Mouse (Mus musculus): ENCODE measurements at regions not wholly inside any gene's neighbourhood (a gene's known extent, or its start where the extent isn't known, plus 50 kb on each side); places are given as distances from the start of the nearest gene placed in this dataset.

DNA sequence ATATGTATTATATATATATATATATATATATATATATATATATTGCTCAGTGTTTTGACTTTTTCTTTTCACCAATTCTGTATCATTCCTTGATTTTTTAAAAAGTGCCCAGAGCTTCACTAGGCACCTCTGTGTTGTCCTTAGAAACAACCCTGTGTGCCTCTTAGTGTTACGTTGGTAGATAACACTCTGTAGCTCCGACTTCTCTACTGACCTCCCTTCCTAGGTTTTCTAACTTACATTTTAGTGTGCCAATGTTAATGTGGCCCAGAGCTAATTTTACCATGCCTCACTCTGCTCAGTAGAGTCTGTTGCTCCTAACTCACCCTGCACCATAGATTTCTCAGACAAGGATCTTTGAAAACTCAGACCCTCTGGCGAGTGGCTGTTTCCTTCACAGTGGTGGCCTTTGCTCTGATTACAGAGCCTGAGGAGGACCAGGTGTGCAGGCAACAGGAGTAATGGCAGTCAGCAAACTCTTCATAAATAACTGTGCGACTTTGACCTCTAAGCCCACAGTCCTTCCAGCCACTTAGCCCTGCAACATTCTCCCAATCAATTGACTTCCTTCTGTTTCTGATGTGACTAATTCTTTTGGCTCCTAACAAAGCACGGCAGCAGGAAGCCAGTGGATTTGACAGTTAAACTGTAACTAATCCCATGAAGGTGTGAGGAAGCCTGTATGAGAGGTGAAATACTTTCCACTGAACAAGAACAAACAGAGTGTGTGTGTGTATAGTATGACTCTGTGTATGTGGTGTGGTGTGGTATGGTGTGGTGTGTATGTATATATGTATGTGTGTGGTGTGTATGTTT is 53.6 kb upstream of the Actr3 start:
- DNase-seq (ENCODE audit: low read depth): peak; percentile 56

DNA sequence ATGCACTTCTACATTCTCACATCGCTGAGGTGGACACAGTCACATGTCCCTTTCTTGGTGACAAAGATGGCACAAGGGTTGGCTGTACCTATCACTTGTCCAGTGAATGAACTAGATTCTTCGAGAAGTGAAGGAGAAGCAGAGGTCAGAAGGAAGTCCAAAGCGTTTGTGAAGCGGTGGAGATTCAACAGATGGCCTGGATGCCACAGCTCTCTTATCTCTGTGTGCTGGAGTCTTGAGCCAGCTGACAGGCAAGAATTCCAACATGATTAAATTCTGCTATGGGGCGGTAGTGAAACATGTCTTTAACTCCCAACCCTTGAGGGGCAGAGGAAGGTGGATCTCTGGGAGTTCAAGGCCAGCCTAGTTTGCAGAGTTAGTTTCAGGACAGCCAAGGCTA is 55.5 kb upstream of the Actr3 start:
- no peak for DNase-seq (ENCODE audit: low read depth)

DNA sequence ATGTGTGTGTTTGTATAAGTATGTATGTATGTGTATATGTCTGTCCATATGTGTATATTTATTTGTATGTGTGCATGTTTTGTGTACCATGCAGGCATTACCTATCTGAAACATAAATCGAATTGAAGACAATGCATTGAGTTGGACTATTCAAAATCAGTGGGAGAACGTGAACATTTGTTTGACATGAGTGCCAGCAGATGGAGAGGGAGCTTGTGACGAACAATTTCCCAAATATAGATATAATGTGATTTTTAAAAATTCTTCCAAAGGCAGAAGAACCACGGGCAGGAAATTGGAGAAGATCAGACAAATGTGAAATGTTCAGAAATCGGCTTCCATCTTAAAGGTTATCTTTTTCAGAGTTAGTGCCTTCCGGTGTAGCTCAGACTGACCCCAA is 59.1 kb upstream of the Actr3 start:
- no peak for DNase-seq (ENCODE audit: low read depth)

DNA sequence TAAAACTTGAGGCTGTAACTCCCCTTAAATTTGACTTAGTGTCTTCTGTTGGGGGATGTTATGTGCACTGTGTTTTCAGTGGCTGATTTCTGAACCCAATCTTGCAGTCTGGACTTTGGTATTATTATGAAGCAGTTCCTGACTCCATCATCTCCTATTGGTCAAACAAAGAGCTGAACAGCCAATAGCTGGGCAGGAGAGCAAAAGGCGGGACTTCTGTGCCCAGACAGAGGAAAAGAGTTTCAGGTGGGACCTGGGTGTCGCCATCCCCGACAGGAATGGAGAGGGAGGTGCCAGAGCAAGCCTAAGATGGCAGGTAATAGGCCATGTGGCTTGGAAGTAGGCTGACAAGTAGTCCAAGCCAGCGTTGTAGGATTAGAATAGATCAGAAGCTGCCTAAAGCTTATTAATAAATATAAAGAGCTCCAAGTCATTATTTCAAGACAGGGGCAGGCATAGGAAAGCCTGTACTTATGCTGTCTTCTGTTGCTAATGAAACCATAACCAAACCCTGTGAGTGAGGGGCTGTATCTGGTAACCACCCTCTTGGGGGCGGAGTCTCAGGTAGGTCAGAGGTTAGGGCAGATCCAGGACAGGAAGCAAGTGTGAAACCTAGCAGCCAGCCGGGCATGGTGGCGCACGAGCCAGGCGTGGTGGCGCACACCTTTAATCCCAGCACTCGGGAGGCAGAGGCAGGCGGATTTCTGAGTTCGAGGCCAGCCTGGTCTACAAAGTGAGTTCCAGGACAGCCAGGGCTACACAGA is 60.0 kb upstream of the Actr3 start:
- no peak for DNase-seq (ENCODE audit: low read depth)

DNA sequence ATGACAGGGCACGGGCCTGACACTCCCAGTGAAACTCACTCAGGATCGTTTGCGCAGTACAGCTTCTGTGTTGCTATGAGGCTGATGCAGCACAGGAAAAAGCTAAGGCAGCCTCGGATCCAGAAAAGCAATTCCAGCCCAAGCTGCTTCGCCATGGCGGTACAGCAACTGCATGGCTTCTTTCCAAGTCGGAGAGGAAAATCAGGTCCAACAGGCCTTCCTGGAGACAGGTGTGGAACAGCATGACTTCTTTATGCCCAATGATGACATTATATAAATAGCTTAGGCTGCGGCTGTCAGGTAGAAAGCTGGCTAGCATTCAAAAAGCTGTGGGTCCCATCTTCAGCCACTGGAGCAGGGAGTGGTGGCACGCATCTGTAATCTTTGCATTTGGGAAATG is 61.5 kb upstream of the Actr3 start:
- no peak for DNase-seq (ENCODE audit: low read depth)

DNA sequence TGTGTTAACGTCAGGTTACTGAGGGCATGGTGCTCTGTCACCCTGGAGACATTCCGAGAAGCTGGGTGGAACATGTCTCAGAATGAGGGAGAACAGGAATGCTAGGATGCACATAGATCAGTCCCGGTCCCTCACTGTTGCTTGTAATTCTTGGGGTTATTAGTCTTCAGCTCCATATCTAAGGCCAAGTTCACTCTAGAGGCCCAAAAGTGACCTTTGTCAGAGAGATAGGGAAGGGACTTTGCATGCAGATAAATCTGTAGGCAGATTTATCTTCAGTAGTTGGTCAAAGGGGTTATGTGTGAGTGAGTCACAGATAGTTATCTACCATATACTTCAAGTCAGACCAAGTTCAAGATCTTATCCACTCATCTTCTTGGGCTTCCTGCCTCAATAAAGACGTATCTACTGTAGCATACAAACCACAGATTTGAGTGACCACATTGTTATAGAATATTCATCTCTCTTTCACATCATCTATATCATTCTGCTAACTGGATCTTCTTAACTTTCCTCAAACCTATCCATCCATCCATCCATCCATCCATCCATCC is 58.4 kb upstream of the Slc35f5 start:
- peak; percentile 75 for DNase-seq (ENCODE audit: low read depth)

DNA sequence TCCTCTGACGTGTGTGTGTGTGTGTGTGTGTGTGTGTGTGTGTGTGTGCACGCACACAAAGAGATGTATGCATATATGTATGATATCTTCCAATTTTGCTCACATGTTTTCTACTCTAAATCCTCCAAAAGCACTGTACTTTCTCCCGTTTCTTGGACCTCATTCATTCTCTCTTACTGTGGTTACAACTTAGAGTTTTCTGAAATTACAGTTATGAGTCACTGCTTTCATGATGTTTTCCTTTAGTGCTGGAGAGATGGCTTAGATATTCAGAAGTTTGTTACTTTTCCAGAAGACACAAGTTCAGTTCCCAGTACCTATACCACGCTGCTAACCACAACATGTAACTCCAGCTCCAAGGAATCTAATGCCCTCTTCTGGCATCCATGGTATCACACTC is 56.5 kb upstream of the Slc35f5 start:
- no peak for DNase-seq (ENCODE audit: low read depth)

DNA sequence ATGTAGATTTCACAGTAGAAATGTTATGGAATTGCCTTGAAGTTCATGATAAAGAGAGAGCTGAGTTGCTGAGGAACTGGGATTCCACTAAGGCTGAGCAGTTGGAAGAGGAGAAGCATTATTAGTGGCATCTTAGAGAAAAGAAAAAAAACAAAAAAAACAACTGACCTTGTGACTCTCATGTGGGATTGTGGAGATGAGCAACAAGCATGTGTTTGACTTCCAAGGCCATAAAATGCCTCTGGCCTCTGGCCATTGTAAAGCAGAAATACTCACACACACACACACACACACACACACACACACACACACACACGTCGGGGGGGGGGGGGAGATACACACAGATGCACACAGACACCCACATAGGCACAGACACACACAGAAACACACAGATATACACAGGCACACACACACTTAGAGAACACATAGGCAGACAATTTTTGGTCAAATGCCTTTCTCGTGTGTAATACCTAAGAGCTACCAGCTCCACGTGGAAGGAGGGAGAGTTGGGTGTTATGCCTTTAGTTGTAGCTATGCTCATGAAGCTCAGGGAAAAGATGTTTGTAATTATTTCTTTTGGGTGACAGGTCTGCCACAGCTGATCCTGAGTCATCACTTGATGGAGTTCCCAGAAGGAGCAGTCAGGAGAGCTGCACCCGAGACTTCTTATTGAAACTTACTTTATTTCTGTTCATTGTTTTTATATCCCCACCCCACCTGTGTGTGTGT is 52.4 kb upstream of the Slc35f5 start:
- no peak for DNase-seq (ENCODE audit: low read depth)

DNA sequence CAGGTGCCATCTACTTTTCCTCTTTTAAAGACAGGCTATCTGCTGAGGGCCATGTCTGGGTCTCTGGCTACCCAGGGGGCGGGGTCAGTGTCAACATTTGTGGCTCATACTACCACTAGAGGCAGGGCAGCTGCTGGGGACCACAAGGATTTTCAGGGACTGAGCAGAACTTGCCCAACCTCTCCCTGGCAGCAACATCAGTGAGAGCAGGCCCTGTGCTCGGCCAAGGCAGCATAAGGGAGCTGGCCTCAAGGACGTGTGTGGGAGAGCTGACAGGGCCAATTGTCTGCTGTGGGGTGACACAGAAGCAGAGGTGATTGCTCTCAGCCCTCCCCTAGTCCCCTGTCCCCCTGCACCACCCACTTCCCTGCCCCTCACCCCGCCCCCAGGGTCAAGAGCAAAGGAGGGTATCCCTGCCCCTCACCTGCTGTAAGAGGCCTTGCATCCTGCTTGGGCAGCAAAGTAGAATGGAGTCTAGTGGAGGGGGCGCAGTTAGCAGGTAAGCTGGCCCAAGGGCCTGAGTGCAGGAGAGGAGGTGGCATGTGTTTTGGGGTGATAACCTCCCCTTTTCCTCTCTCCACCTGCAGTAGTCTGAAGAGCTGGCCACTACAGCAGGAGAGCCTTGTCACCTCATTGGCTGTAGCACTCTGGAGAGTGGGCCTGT is 51.7 kb upstream of the Slc35f5 start:
- no peak for DNase-seq (ENCODE audit: low read depth)
